Mouse (Mus musculus) ES-Bruce4 (cell line): Measurements from ENCODE around the gene Mettl24.

Experiments used
- CTCF ChIP-seq: IDR thresholded peaks from one replicate; pipeline ENCODE4 v1.8.1; 2011; ENCODE audit warnings: low read depth, low read length
- POLR2A ChIP-seq: IDR thresholded peaks from one replicate; pipeline ENCODE4 v1.8.1; 2011; ENCODE audit warnings: low read length; ENCODE audit not compliant: insufficient read depth

GRCm38 (mm10) chr10:40740696-40741095 lies 57.6 kb downstream of the Mettl24 start:
- TF ChIP-seq CTCF (no peak), POLR2A (no peak)
